Mouse (Mus musculus) G1E (cell line): ENCODE measurements around the gene Slc35g2.

ENCODE experiments used
- CTCF ChIP-seq: IDR thresholded peaks from 2 replicates; pipeline ENCODE4 v1.5.1; 2012; ENCODE audit warnings: low read depth, low read length, inconsistent platforms, mixed read lengths
- GATA1 ChIP-seq: IDR thresholded peaks from 2 replicates; pipeline ENCODE4 v1.6.1; 2012; ENCODE audit warnings: borderline replicate concordance, low read length, inconsistent platforms, mixed read lengths
- GATA2 ChIP-seq: IDR thresholded peaks from 2 replicates; pipeline ENCODE4 v1.6.1; 2012; ENCODE audit warnings: low read depth, low read length, inconsistent platforms, borderline replicate concordance

DNA sequence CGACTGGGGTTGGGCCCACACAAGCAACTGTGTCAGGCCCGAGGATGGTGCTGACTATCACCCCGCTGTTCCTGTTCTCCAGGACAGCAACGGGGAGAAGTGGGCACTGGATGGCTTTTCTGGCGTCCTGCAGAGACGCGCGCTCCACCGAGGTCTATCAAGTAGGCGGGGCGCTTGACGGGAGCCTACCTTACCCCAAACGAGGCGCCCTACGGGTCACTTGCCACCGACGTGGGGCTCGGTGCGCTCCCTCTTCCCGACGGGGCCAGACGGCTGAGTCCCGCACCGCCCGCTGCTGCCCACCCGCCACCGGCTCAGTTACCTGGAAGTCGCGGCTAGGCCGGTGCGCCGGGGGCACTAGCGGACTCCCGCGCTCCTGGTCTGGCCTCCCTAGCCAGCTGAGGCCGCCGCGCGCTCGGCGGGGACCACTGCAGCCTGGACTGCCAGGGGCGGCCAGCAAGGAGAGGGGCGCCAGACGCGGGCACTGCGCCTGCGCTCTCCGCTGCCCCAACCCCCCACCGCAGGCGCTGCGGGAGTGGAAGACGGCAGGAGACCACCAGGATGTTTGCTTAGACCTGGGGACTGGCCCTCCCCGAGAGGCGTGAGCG, at the start of gene Slc35g2:
- TF ChIP-seq CTCF (no peak), GATA1 (no peak), GATA2 (no peak)
